Mouse (Mus musculus): ENCODE results near the gene S100a11. TPM values are rescaled to one million over a fixed set of nuclear protein-coding genes. Genes with fewer than 3 reads are reported as not detected.

The S100a11 gene
- total RNA-seq, 2 experiments from 2014 or later: 75.4 to 89.0 TPM

- intact Hi-C loops (cut with DNase I): loop anchor here (2.0 kb wide), 1 partner anchor 42 kb away; no protein-coding TSS in a partner anchor
- peak; percentile 79 to 86 for DNase-seq
Observed at GRCm38 (mm10) chr3:93554981-93555877, 34.9 kb downstream of the S100a11 start, which contains the start of gene S100a10. Gene S100a10, plus strand, starts transcription at chr3:93555080.

GRCm38 (mm10) chr3:93555878-93556254, 35.6 kb downstream of the S100a11 start:
- intact Hi-C loops (cut with DNase I): loop anchor here (1.0 to 2.0 kb wide), 2 partner anchors 12 to 41 kb away; no protein-coding TSS in a partner anchor

GRCm38 (mm10) chr3:93556599-93556998, 36.3 kb downstream of the S100a11 start:
- no peak for DNase-seq
- intact Hi-C loops (cut with DNase I): loop anchor here (1.0 kb wide), 1 partner anchor 12 kb away; no protein-coding TSS in a partner anchor

More at GRCm38 (mm10) chr3:93555878-93556254, 35.6 kb downstream of the S100a11 start:
- DNase-seq: peak; percentile 65 to 69

- no peak for DNase-seq
- intact Hi-C loops (cut with DNase I): no loop called here
Observed at GRCm38 (mm10) chr3:93557471-93557870, 37.2 kb downstream of the S100a11 start.

GRCm38 (mm10) chr3:93559961-93560360, 39.7 kb downstream of the S100a11 start:
- DNase-seq: no peak
- intact Hi-C loops (cut with DNase I): no loop called here

- DNase-seq: no peak
- intact Hi-C loops (cut with DNase I): no loop called here
Observed at GRCm38 (mm10) chr3:93562372-93562771, 42.1 kb downstream of the S100a11 start.

GRCm38 (mm10) chr3:93563216-93563615, 42.9 kb downstream of the S100a11 start:
- DNase-seq: no peak
- intact Hi-C loops (cut with DNase I): no loop called here

DNA sequence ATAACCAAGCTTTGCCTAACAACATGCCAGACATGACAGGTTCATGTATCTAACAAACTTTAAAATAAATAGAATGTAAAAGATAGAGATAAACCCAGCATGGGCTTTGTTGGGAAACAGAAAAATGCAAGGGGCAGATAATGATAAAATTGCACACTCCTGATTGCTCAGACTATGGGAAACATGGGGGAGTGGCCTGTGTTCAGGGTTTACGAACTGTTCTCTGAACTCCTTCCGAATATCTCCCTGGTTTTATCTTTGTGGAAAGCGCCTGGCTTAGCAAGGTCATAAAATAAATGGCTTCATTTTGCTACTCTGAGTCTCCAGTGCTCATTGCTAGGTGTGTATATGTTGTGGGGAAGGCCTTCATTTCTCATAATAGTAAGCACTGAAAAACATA, 46.6 kb downstream of the S100a11 start:
- intact Hi-C loops (cut with DNase I): no loop called here

DNA sequence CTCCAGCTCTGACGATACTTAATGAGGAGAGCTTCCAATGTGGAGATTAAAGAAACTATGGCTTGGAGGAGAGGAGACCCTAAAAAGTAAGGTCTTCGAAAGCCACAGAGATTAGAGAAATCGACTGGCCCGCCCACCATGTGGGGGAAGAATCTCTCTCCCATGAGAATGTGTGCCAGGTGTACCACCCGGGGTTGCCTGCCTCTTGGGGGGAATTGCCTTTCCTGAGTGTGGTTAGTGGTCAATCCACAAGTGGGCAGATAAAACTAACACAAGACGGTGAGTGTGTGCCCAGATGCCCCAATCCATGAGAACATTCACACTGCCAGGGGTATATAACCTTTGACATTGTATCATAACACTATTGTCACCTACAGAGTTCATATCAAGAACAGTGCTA, 47.4 kb downstream of the S100a11 start:
- no peak for DNase-seq
- intact Hi-C loops (cut with DNase I): loop anchor here (1.0 to 2.0 kb wide), 2 partner anchors 11 to 25 kb away; no protein-coding TSS in a partner anchor

More for the DNA sequence above, 46.6 kb downstream of the S100a11 start:
- DNase-seq: no peak

DNA sequence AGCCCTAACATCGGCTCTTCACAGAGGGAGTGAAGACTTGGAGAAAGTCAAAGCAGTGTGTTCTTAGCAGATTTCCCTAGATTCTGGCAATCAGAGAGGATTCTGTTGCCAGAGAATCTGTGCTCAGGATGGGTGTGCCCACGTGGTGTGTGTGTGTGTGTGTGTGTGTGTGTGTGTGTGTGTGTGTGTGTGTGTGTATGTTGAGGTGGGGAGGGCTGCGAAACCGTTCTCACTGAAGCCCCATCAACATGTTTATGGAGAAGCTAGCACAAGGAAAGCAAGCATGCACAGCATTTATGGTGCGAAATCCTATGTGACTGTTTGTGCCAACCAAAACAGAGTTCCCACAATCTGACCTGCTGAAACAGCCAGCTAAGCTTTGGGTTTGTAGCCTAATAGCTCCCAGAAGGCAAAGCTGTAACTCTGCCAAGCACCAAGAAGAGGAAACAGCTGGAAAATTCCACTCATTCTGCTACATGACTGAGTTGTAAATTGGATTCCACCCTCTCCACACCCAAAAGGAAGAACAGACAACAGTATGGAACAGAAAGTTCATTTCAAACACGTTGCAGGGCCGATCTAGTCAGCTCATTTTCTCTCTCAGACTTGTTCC, 48.2 kb downstream of the S100a11 start:
- intact Hi-C loops (cut with DNase I): loop anchor here (1.0 to 2.0 kb wide), 3 partner anchors 12 to 29 kb away; no protein-coding TSS in a partner anchor
- DNase-seq: peak; percentile 68 to 81

DNA sequence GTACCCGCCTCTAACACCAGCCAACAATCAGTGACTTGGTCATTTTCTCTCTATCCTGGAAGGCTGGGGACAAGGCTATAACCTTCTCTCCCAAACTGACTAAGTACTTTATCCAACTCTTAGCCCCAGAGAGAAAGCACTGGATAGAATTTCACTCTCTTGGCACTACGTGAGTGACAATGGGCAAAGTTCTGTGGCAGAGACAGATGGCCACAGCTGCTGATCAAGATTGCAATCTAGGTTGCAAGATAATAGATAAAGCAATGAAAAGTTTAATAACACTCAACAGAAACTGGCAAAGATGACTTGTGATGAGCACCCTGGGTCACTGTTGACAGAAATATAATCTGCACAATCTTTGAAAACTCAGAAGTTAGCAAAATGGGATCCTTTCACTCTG, 48.8 kb downstream of the S100a11 start:
- DNase-seq: no peak
- intact Hi-C loops (cut with DNase I): loop anchor here (1.0 to 2.0 kb wide), 2 partner anchors 24 to 28 kb away; no protein-coding TSS in a partner anchor

- no peak for DNase-seq
- intact Hi-C loops (cut with DNase I): no loop called here
Observed at GRCm38 (mm10) chr3:93572058-93572791, 51.9 kb downstream of the S100a11 start.

Other genes with a start within 250 kb of the S100a11 start
- gene Flg, start 247.0 kb upstream of the S100a11 start, total RNA-seq (2021): not detected
- not detected for gene Hrnr, start 200.7 kb upstream of the S100a11 start, total RNA-seq (2021)
- gene Rptn, start 126.8 kb upstream of the S100a11 start, total RNA-seq (2021): not detected
- under 1 TPM; 0.05 to 0.08 TPM for gene Tchh, start 78.2 kb upstream of the S100a11 start, total RNA-seq (2021)
- not detected for gene Tchhl1, start 51.7 kb upstream of the S100a11 start, total RNA-seq (2021)
- 100 to 1,000 TPM in 1 of 2 experiments, 10 to 100 TPM in 1; 87.6 to 103 TPM for gene S100a10, start 34.6 kb downstream of the S100a11 start, total RNA-seq (2021)
- gene Tdpoz2, start 132.2 kb downstream of the S100a11 start, total RNA-seq (2021): not detected
- gene Tdpoz1, start 155.8 kb downstream of the S100a11 start, total RNA-seq (2021): not detected
- not detected for gene Gm37596, start 172.6 kb downstream of the S100a11 start, total RNA-seq (2021)

All from heart, postnatal 36 days (tissue).